Mouse (Mus musculus) spleen, adult 2 months (tissue): ENCODE data around the gene Sgcd. TPM values are rescaled to one million over a fixed set of nuclear protein-coding genes. Genes with fewer than 3 reads are reported as not detected.

Experiments used
- DNase-seq, 2 experiments: peaks; one replicate each; pipeline versions ENCODE4 v3.0.0 to v3.0.0-alpha.2; 2012 to 2021; ENCODE audit warnings: low spot score in 2 of 2, low read depth in 1 of 2
- H3K27ac ChIP-seq: fragments of 200-500 bp; 2 replicates; pipeline ENCODE4 v1.5.1; 2012; ENCODE audit warnings: low read length, inconsistent platforms; ENCODE audit not compliant: insufficient read depth
- H3K27me3 ChIP-seq: fragments of 200-500 bp; 2 replicates; pipeline ENCODE4 v1.6.1; 2012; ENCODE audit warnings: mild to moderate bottlenecking, moderate library complexity, low read length, inconsistent platforms; ENCODE audit not compliant: control insufficient read depth, insufficient read depth
- H3K36me3 ChIP-seq: fragments of 200-500 bp; 2 replicates; pipeline ENCODE4 v1.6.1; 2012; ENCODE audit warnings: mild to moderate bottlenecking, low read length, inconsistent platforms; ENCODE audit not compliant: control insufficient read depth, insufficient read depth
- H3K4me1 ChIP-seq: fragments of 200-500 bp; 2 replicates; pipeline ENCODE4 v1.6.1; 2011; ENCODE audit warnings: inconsistent platforms; ENCODE audit not compliant: control insufficient read depth, insufficient read depth, insufficient read length
- H3K4me3 ChIP-seq: fragments of 200-500 bp; 2 replicates; pipeline ENCODE4 v1.5.1; 2011; ENCODE audit warnings: mild to moderate bottlenecking, inconsistent platforms; ENCODE audit not compliant: insufficient read depth, insufficient read length; ENCODE audit errors: extremely low read depth
- CTCF ChIP-seq: fragments of 200-500 bp; IDR thresholded peaks from 2 replicates; pipeline ENCODE4 v1.5.1; 2011; ENCODE audit warnings: mild to moderate bottlenecking, inconsistent platforms; ENCODE audit not compliant: insufficient read depth, insufficient read length, insufficient replicate concordance; ENCODE audit errors: extremely low read depth
- POLR2A ChIP-seq: fragments of 200-500 bp; IDR thresholded peaks from 2 replicates; pipeline ENCODE4 v1.6.1; 2011; ENCODE audit warnings: low read depth, low read length, inconsistent platforms
- WGBS: fragments of 180-500 bp; shearing (Covaris S2); methylation state at CpG from one replicate; pipeline ENCODE4 v1.1.7; 2018; 5-methylcytosine and 5-hydroxymethylcytosine counted together
- polyA plus RNA-seq: library from polyadenylated mRNA; depleted of rRNA; stranded (reverse); fragments of >200 nt; gene quantifications from 2 replicates; pipeline ENCODE4 v1.2.3, GENCODE M21; 2012; rRNA removed

Sgcd gene
- polyA plus RNA-seq: 0.07 and 0.23 TPM in 2 replicates

GRCm38 (mm10) chr11:47988697-47989533 is at the start of gene Sgcd:
Sgcd (minus strand) TSS chr11:47988969.
- no peaks in the 10 kb centered on the region; the same call in 1 of the 2 replicates for H3K4me1 ChIP-seq
- H3K4me3 ChIP-seq: no peak within 1 kb of the TSS
- H3K36me3 ChIP-seq: no peaks in the 10 kb centered on the region
- TF ChIP-seq CTCF (no peak), POLR2A (no peak)
- WGBS: 6% methylated on average over 55 of the region's 67 CpGs
- no peak within 1 kb of the TSS for H3K27ac ChIP-seq
- no peak for DNase-seq
- H3K27me3 ChIP-seq: peaks cover 3% of the 10 kb centered on the region; the same call in 1 of the 2 replicates

- no peaks in the 10 kb centered on the region for H3K27me3 ChIP-seq
- H3K27ac ChIP-seq: no peak overlapping the region
- 74% methylated on average over 4 of the region's 4 CpGs for WGBS
- H3K4me3 ChIP-seq: no peak overlapping the region
- no peaks in the 10 kb centered on the region for H3K4me1 ChIP-seq
- H3K36me3 ChIP-seq: no peaks in the 10 kb centered on the region
- TF ChIP-seq CTCF (no peak), POLR2A (no peak)
- no peak for DNase-seq
These were observed 49.3 kb upstream of the Sgcd start for GRCm38 (mm10) chr11:48038051-48038450.

- TF ChIP-seq POLR2A (no peak), CTCF (no peak)
- WGBS: 46% methylated on average over 3 of the region's 3 CpGs
- Histone ChIP-seq H3K4me3 (no peak overlapping the region), H3K4me1 (no peaks in the 10 kb centered on the region), H3K27me3 (no peaks in the 10 kb centered on the region), H3K36me3 (no peaks in the 10 kb centered on the region), H3K27ac (no peak overlapping the region)
- DNase-seq: no peak
These were observed 24.1 kb upstream of the Sgcd start for GRCm38 (mm10) chr11:48012836-48013235.

GRCm38 (mm10) chr11:47988333-47988696 is 454 bp downstream of the Sgcd start:
- H3K36me3 ChIP-seq: no peaks in the 10 kb centered on the region
- H3K27ac ChIP-seq: no peak overlapping the region
- H3K27me3 ChIP-seq: peaks cover 3% of the 10 kb centered on the region; the same call in 1 of the 2 replicates
- DNase-seq: no peak
- no peaks in the 10 kb centered on the region; the same call in 1 of the 2 replicates for H3K4me1 ChIP-seq
- H3K4me3 ChIP-seq: no peak overlapping the region
- TF ChIP-seq POLR2A (no peak), CTCF (no peak)
- WGBS: 5% methylated on average over 30 of the region's 31 CpGs

GRCm38 (mm10) chr11:47987893-47988267 is 889 bp downstream of the Sgcd start:
- H3K4me3 ChIP-seq: no peak overlapping the region
- H3K4me1 ChIP-seq: no peaks in the 10 kb centered on the region; the same call in 1 of the 2 replicates
- peaks cover 3% of the 10 kb centered on the region; the same call in 1 of the 2 replicates for H3K27me3 ChIP-seq
- no peak for DNase-seq
- TF ChIP-seq CTCF (no peak), POLR2A (no peak)
- H3K27ac ChIP-seq: no peak overlapping the region
- no peaks in the 10 kb centered on the region for H3K36me3 ChIP-seq
- 28% methylated on average over 12 of the region's 12 CpGs for WGBS

GRCm38 (mm10) chr11:47987251-47987892 is 1.4 kb downstream of the Sgcd start:
- no peak for TF ChIP-seq POLR2A
- TF ChIP-seq CTCF: no peak

GRCm38 (mm10) chr11:47982152-47982551 is 6.6 kb downstream of the Sgcd start:
- Histone ChIP-seq H3K4me3 (no peak overlapping the region), H3K27me3 (no peaks in the 10 kb centered on the region), H3K27ac (no peak overlapping the region), H3K36me3 (no peaks in the 10 kb centered on the region), H3K4me1 (no peaks in the 10 kb centered on the region)
- DNase-seq: no peak
- 84% methylated on average over 1 of the region's 1 CpGs for WGBS
- no peak for TF ChIP-seq CTCF
- TF ChIP-seq POLR2A: no peak

More at GRCm38 (mm10) chr11:47987251-47987892, 1.4 kb downstream of the Sgcd start:
- Histone ChIP-seq H3K27ac (no peak overlapping the region), H3K4me1 (no peaks in the 10 kb centered on the region; the same call in 1 of the 2 replicates), H3K4me3 (no peak overlapping the region), H3K27me3 (peaks cover 3% of the 10 kb centered on the region; the same call in 1 of the 2 replicates), H3K36me3 (no peaks in the 10 kb centered on the region)
- WGBS: 68% methylated on average over 8 of the region's 8 CpGs
- no peak for DNase-seq
